Mouse (Mus musculus) right cerebral cortex, postnatal 10 days (tissue): ENCODE data around the gene Micall1.

Experiments
- DNase-seq, 2 experiments: peaks; one replicate each; pipeline ENCODE4 v3.0.0; 2021; ENCODE audit warnings: low spot score in 2 of 2

The Micall1 gene

DNA sequence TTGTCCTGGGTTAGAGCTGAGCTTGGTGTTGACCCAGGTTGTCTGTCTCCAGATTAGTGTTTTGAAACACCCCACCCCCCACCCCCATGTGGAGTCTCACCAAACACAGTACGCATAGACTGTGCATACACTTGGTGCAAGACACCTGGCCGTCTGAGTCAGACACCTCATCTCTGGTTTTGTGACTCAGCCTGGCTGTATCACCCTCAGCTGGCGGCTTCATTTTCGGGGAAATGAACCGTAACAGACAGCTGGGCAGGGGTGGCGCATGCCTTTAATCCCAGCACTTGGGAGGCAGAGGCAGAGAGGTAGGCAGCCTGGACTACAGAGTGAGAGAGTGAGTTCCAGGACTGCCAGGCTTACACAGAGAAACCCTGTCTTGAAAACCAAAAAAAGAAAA lies 68.2 kb downstream of the Micall1 start:
- DNase-seq: no peak

DNA sequence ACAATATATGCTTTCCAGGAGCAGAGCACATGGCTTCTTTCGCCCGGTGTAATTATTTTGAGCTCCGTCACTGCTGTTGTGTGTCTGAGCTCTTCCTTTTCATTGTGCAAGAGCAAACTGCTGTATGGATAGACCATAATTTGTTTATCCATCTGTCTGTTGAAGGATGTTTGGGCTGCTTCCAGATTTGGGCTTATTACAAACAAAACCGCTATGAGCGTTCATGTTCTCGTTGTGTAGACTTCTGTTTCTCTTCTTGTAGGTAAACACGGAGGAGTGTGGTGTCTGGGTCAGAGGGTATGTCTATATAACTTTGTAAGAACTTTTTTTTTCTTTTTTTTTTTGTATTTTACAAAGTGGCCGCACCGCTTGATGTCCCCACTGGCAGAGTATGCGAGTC lies 76.5 kb downstream of the Micall1 start:
- DNase-seq: no peak
